Mouse (Mus musculus) liver, embryonic 15.5 days (tissue): ENCODE results near the gene Rfx7. TPM values are rescaled to one million over a fixed set of nuclear protein-coding genes. Genes with fewer than 3 reads are reported as not detected.

Experiments used
- ATAC-seq: fragments of 200-750 bp; cut with Nextera tagmentation; 2 replicates; pipeline ENCODE4 v1.8.0; 2017; ENCODE audit warnings: moderate number of reproducible peaks, mild to moderate bottlenecking, moderate library complexity; ENCODE audit not compliant: insufficient read depth
- H3K27ac ChIP-seq: fragments of 300-500 bp; sonication (generic); replicated peaks from 2 replicates; pipeline ENCODE4 v1.5.1; 2015; ENCODE audit warnings: mild to moderate bottlenecking, inconsistent platforms
- H3K27me3 ChIP-seq: fragments of 300-500 bp; sonication (generic); 2 replicates; pipeline ENCODE4 v1.6.1; 2015; ENCODE audit warnings: mild to moderate bottlenecking, inconsistent platforms
- H3K36me3 ChIP-seq: fragments of 300-500 bp; sonication (generic); replicated peaks from 2 replicates; pipeline ENCODE4 v1.6.1; 2015; ENCODE audit warnings: moderate library complexity, mild to moderate bottlenecking, inconsistent platforms
- H3K4me1 ChIP-seq: fragments of 300-500 bp; sonication (generic); replicated peaks from 2 replicates; pipeline ENCODE4 v1.6.1; 2015; ENCODE audit warnings: inconsistent platforms
- H3K4me2 ChIP-seq: fragments of 300-500 bp; sonication (generic); 2 replicates; pipeline ENCODE4 v1.6.1; 2015; ENCODE audit warnings: moderate library complexity, mild to moderate bottlenecking, inconsistent platforms
- H3K4me3 ChIP-seq: fragments of 300-500 bp; sonication (generic); replicated peaks from 2 replicates; pipeline ENCODE4 v1.5.1; 2015; ENCODE audit warnings: mild to moderate bottlenecking, inconsistent platforms
- H3K9ac ChIP-seq: fragments of 300-500 bp; sonication (generic); 2 replicates; pipeline ENCODE4 v1.6.1; 2015; ENCODE audit warnings: moderate library complexity, mild to moderate bottlenecking, inconsistent platforms
- H3K9me3 ChIP-seq: fragments of 300-500 bp; sonication (generic); replicated peaks from 2 replicates; pipeline ENCODE4 v1.6.1; 2016; ENCODE audit warnings: inconsistent platforms
- WGBS: fragments of 180-500 bp; shearing (Covaris S2); methylation state at CpG from one replicate; pipeline ENCODE4 v1.1.7; 2015; ENCODE audit warnings: mixed read lengths; ENCODE audit not compliant: insufficient replicate concordance; 5-methylcytosine and 5-hydroxymethylcytosine counted together
- polyA plus RNA-seq: library from polyadenylated mRNA; unstranded; fragments of >200 nt; fragmentation: Nextera tagmentation; extraction: Ambion mirVana; gene quantifications from 2 replicates; pipeline ENCODE4 v1.2.1, GENCODE M21; 2015

The Rfx7 gene
- polyA plus RNA-seq, 1 experiment from 2014 or later: 2.3 TPM

GRCm38 (mm10) chr9:72656491-72656890, 124.5 kb downstream of the Rfx7 start:
- no peak overlapping the region for H3K9ac ChIP-seq
- no peak for ATAC-seq
- 40% methylated on average over 4 of the region's 4 CpGs for WGBS

GRCm38 (mm10) chr9:72656940-72657339, 124.9 kb downstream of the Rfx7 start:
- Histone ChIP-seq H3K27ac (0 out of 2 replicates have a peak overlapping the region, but pooled peaks have one; percentile 2), H3K9ac (no peak overlapping the region), H3K4me3 (no peak overlapping the region), H3K27me3 (no peaks in the 10 kb centered on the region), H3K36me3 (no peaks in the 10 kb centered on the region), H3K9me3 (no peaks in the 10 kb centered on the region), H3K4me1 (peaks cover 58% of the 10 kb centered on the region), H3K4me2 (no peak overlapping the region)
- no peak for ATAC-seq
- 11% methylated on average over 3 of the region's 3 CpGs for WGBS

More at GRCm38 (mm10) chr9:72656491-72656890, 124.5 kb downstream of the Rfx7 start:
- no peaks in the 10 kb centered on the region for H3K9me3 ChIP-seq
- H3K27me3 ChIP-seq: no peaks in the 10 kb centered on the region
- no peaks in the 10 kb centered on the region for H3K36me3 ChIP-seq
- peaks cover 53% of the 10 kb centered on the region for H3K4me1 ChIP-seq
- no peak overlapping the region for H3K4me2 ChIP-seq
- H3K4me3 ChIP-seq: no peak overlapping the region
- H3K27ac ChIP-seq: no peak overlapping the region; the same call in 1 of the 2 replicates

- no peaks in the 10 kb centered on the region for H3K36me3 ChIP-seq
- ATAC-seq: no peak
- H3K4me2 ChIP-seq: no peak overlapping the region
- H3K4me1 ChIP-seq: peaks cover 55% of the 10 kb centered on the region
- WGBS: 67% methylated on average over 1 of the region's 1 CpGs
- H3K9me3 ChIP-seq: no peaks in the 10 kb centered on the region
- no peak overlapping the region for H3K27ac ChIP-seq
- H3K27me3 ChIP-seq: no peaks in the 10 kb centered on the region
- H3K9ac ChIP-seq: no peak overlapping the region
- H3K4me3 ChIP-seq: no peak overlapping the region
These were observed 125.7 kb downstream of the Rfx7 start for GRCm38 (mm10) chr9:72657694-72658093.

- H3K36me3 ChIP-seq: peaks cover 15% of the 10 kb centered on the region
- 27% methylated on average over 4 of the region's 4 CpGs for WGBS
- H3K9ac ChIP-seq: no peak overlapping the region
- no peak for ATAC-seq
- no peak overlapping the region for H3K4me3 ChIP-seq
- no peaks in the 10 kb centered on the region for H3K27me3 ChIP-seq
- no peak overlapping the region for H3K27ac ChIP-seq
- H3K4me1 ChIP-seq: peaks cover 67% of the 10 kb centered on the region
- no peak overlapping the region for H3K4me2 ChIP-seq
- no peaks in the 10 kb centered on the region for H3K9me3 ChIP-seq
These were observed 128.1 kb downstream of the Rfx7 start for GRCm38 (mm10) chr9:72660139-72660538.

GRCm38 (mm10) chr9:72660911-72661310, 128.9 kb downstream of the Rfx7 start:
- Histone ChIP-seq H3K4me3 (no peak overlapping the region), H3K27me3 (no peaks in the 10 kb centered on the region), H3K9ac (no peak overlapping the region), H3K4me2 (no peak overlapping the region), H3K4me1 (peaks cover 68% of the 10 kb centered on the region), H3K9me3 (no peaks in the 10 kb centered on the region), H3K27ac (peak overlapping the region; percentile 35; the same call in 1 of the 2 replicates), H3K36me3 (peaks cover 23% of the 10 kb centered on the region)
- ATAC-seq: no peak
- 61% methylated on average over 1 of the region's 1 CpGs for WGBS

GRCm38 (mm10) chr9:72661561-72661894, 129.5 kb downstream of the Rfx7 start:
- Histone ChIP-seq H3K4me1 (peaks cover 67% of the 10 kb centered on the region), H3K9ac (peak overlapping the region; percentile 93), H3K4me2 (peak overlapping the region; percentile 93), H3K36me3 (peaks cover 27% of the 10 kb centered on the region), H3K27me3 (no peaks in the 10 kb centered on the region), H3K27ac (peak overlapping the region; percentile 94), H3K4me3 (peak overlapping the region; percentile 93), H3K9me3 (no peaks in the 10 kb centered on the region)
- 2% methylated on average over 13 of the region's 13 CpGs for WGBS
- no peak for ATAC-seq

- ATAC-seq: peak; percentile 92
- WGBS: 1% methylated on average over 77 of the region's 83 CpGs
- Histone ChIP-seq H3K36me3 (peaks cover 33% of the 10 kb centered on the region), H3K9ac (peak within 1 kb of the TSS; percentile 93), H3K4me3 (peak within 1 kb of the TSS; percentile 93), H3K4me1 (peaks cover 67% of the 10 kb centered on the region), H3K27me3 (no peaks in the 10 kb centered on the region), H3K27ac (peak within 1 kb of the TSS; percentile 94), H3K4me2 (peak within 1 kb of the TSS; percentile 93), H3K9me3 (no peaks in the 10 kb centered on the region)
These were observed 130.0 kb downstream of the Rfx7 start, which contains the start of gene Nedd4 for GRCm38 (mm10) chr9:72661895-72662661. TSS of gene Nedd4 (plus strand) at chr9:72662346.

- Histone ChIP-seq H3K4me1 (peaks cover 64% of the 10 kb centered on the region), H3K9me3 (no peaks in the 10 kb centered on the region), H3K27ac (peak overlapping the region; percentile 94), H3K27me3 (no peaks in the 10 kb centered on the region), H3K36me3 (peaks cover 39% of the 10 kb centered on the region), H3K4me2 (peak overlapping the region; percentile 93), H3K9ac (peak overlapping the region; percentile 93), H3K4me3 (peak overlapping the region; percentile 93)
- peak; percentile 65 for ATAC-seq
- WGBS: under 1% methylated on average over 55 of the region's 55 CpGs
These were observed 130.9 kb downstream of the Rfx7 start for GRCm38 (mm10) chr9:72662691-72663533.

DNA sequence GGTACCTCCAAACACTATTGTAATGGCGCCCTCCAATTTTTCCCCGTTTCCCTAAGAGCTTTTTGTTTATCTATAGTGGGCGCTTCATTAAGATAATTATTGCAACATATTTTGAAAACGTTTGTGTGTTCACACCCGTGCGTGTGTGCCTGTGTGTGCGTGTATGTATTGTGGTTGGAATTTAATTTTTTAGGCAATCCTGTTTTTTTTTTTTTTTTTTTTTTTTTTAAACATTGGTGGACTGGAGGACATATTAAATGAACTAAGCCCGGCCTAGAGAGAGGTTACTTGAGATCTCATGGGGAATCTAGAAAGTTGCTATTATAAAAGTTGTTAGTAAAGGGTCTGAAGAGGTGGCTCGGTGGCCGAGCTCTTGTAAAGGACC, 131.5 kb downstream of the Rfx7 start:
- Histone ChIP-seq H3K4me3 (peak overlapping the region; percentile 93), H3K9ac (peak overlapping the region; percentile 93), H3K36me3 (peaks cover 39% of the 10 kb centered on the region), H3K4me2 (peak overlapping the region; percentile 93), H3K27ac (peak overlapping the region; percentile 94), H3K4me1 (peaks cover 64% of the 10 kb centered on the region), H3K27me3 (no peaks in the 10 kb centered on the region), H3K9me3 (no peaks in the 10 kb centered on the region)
- 7% methylated on average over 10 of the region's 10 CpGs for WGBS
- ATAC-seq: no peak

- 68% methylated on average over 12 of the region's 12 CpGs for WGBS
- Histone ChIP-seq H3K27ac (peak overlapping the region; percentile 94; the same call in 1 of the 2 replicates), H3K4me2 (peak overlapping the region; percentile 93), H3K9ac (peak overlapping the region; percentile 93; the same call in 1 of the 2 replicates), H3K9me3 (no peaks in the 10 kb centered on the region), H3K4me1 (peaks cover 67% of the 10 kb centered on the region), H3K27me3 (no peaks in the 10 kb centered on the region), H3K36me3 (peaks cover 49% of the 10 kb centered on the region), H3K4me3 (peak overlapping the region; percentile 93)
- ATAC-seq: no peak
These were observed 132.6 kb downstream of the Rfx7 start for GRCm38 (mm10) chr9:72664409-72665351.
